Mouse (Mus musculus) cerebellum, postnatal 4 days (tissue): ENCODE measurements around the gene Pmm1.

Experiments used
- DNase-seq, 2 experiments: peaks; one replicate each; pipeline ENCODE4 v3.0.0; 2022; ENCODE audit warnings: low spot score in 2 of 2, mixed read lengths in 1 of 2

The Pmm1 gene

GRCm38 (mm10) chr15:81956457-81956856 lies 4.3 kb downstream of the Pmm1 start:
- DNase-seq: peak in 1 of 2 experiments; percentile 70

GRCm38 (mm10) chr15:81955414-81955813 lies 5.3 kb downstream of the Pmm1 start:
- DNase-seq: no peak

GRCm38 (mm10) chr15:81954716-81955115 lies 6.0 kb downstream of the Pmm1 start:
- DNase-seq: no peak

- DNase-seq: no peak
These were observed 6.6 kb downstream of the Pmm1 start for GRCm38 (mm10) chr15:81954151-81954583.

GRCm38 (mm10) chr15:81952310-81952709 lies 8.4 kb downstream of the Pmm1 start:
- DNase-seq: no peak

GRCm38 (mm10) chr15:81951159-81951558 lies 9.6 kb downstream of the Pmm1 start:
- DNase-seq: no peak

GRCm38 (mm10) chr15:81950716-81951115 lies 10.0 kb downstream of the Pmm1 start:
- DNase-seq: no peak

- DNase-seq: no peak
These were observed 11.1 kb downstream of the Pmm1 start for GRCm38 (mm10) chr15:81949476-81950131.

GRCm38 (mm10) chr15:81949076-81949475 lies 11.7 kb downstream of the Pmm1 start:
- no peak for DNase-seq

GRCm38 (mm10) chr15:81943176-81943749 lies 17.5 kb downstream of the Pmm1 start:
- no peak for DNase-seq

GRCm38 (mm10) chr15:81941010-81941409 lies 19.7 kb downstream of the Pmm1 start:
- no peak for DNase-seq

GRCm38 (mm10) chr15:81940219-81940618 lies 20.5 kb downstream of the Pmm1 start:
- no peak for DNase-seq

GRCm38 (mm10) chr15:81939774-81940173 lies 21.0 kb downstream of the Pmm1 start:
- no peak for DNase-seq

GRCm38 (mm10) chr15:81939157-81939715 lies 21.5 kb downstream of the Pmm1 start:
- no peak for DNase-seq

GRCm38 (mm10) chr15:81938246-81938645 lies 22.5 kb downstream of the Pmm1 start:
- DNase-seq: peak in 1 of 2 experiments; percentile 55

GRCm38 (mm10) chr15:81937098-81937972 lies 23.4 kb downstream of the Pmm1 start:
- peak in 1 of 2 experiments; percentile 45 for DNase-seq

GRCm38 (mm10) chr15:81936679-81937078 lies 24.1 kb downstream of the Pmm1 start, which contains the start of gene Csdc2:
Gene Csdc2 (plus strand): TSS chr15:81936759.
- peak in 1 of 2 experiments; percentile 56 for DNase-seq

GRCm38 (mm10) chr15:81935869-81936637 lies 24.7 kb downstream of the Pmm1 start:
- no peak for DNase-seq

GRCm38 (mm10) chr15:81933986-81934385 lies 26.7 kb downstream of the Pmm1 start:
- DNase-seq: no peak

- no peak for DNase-seq
These were observed 27.7 kb downstream of the Pmm1 start for GRCm38 (mm10) chr15:81932951-81933470.

- DNase-seq: no peak
These were observed 32.5 kb downstream of the Pmm1 start for GRCm38 (mm10) chr15:81928277-81928676.
